Mouse (Mus musculus): ENCODE data around the gene Slc7a7.

Gene Slc7a7

DNA sequence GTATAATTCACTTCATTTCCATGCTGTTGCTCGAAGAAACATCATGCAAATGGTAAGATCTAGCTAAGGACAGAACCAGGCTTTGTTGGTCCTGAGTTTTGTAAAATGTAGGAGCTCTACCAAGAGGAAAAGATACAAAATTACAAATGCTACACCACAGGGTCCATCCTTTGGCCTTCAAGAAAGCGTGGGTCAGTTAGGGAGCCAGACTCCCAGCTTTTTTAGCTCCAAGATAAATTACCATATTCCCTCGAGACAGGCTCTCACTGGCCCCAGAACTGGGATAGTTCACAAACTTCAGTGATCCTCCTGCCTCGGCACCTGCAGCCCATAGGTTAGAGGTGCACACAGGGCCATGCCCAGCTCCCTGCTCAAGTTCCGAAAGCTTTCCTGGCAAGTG is 93.1 kb downstream of the Slc7a7 start:
- no peak for DNase-seq (ENCODE audit: inconsistent ontology term)

- DNase-seq (ENCODE audit: inconsistent ontology term): peak; percentile 59
These were observed 95.8 kb downstream of the Slc7a7 start for GRCm38 (mm10) chr14:54321556-54322376.
